Mouse (Mus musculus) stomach, postnatal 0 days (tissue): ENCODE measurements at regions not wholly inside any gene's neighbourhood (a gene's known extent, or its start where the extent isn't known, plus 50 kb on each side); places are given as distances from the start of the nearest gene placed in this dataset.

Source experiments
- ATAC-seq: fragments of 200-750 bp; cut with Nextera tagmentation; 2 replicates; pipeline ENCODE4 v1.8.0; 2017; ENCODE audit not compliant: low FRiP score, low TSS enrichment
- DNase-seq: peaks from one replicate; pipeline ENCODE4 v3.0.0-alpha.2; 2016; ENCODE audit warnings: low spot score
- H3K27ac ChIP-seq: fragments of 300-500 bp; sonication (generic); replicated peaks from 2 replicates; pipeline ENCODE4 v1.5.1; 2014; ENCODE audit warnings: mild to moderate bottlenecking, control low read depth
- H3K27me3 ChIP-seq: fragments of 300-500 bp; sonication (generic); 2 replicates; pipeline ENCODE4 v1.6.1; 2014; ENCODE audit warnings: low read length; ENCODE audit not compliant: control insufficient read depth, insufficient read depth
- H3K36me3 ChIP-seq: fragments of 300-500 bp; sonication (generic); 2 replicates; pipeline ENCODE4 v1.6.1; 2014; ENCODE audit warnings: low read length, mixed read lengths; ENCODE audit not compliant: control insufficient read depth, insufficient read depth
- H3K4me1 ChIP-seq: fragments of 300-500 bp; sonication (generic); replicated peaks from 2 replicates; pipeline ENCODE4 v1.6.1; 2014; ENCODE audit warnings: antibody characterized with exemption; ENCODE audit not compliant: control insufficient read depth, insufficient read depth
- H3K4me2 ChIP-seq: fragments of 300-500 bp; sonication (generic); replicated peaks from 2 replicates; pipeline ENCODE4 v1.6.1; 2014; ENCODE audit warnings: low read depth, mild to moderate bottlenecking, control low read depth, moderate library complexity
- H3K4me3 ChIP-seq: fragments of 300-500 bp; sonication (generic); 2 replicates; pipeline ENCODE4 v1.5.1; 2014; ENCODE audit warnings: low read depth, low read length, control low read depth
- H3K9ac ChIP-seq: fragments of 300-500 bp; sonication (generic); 2 replicates; pipeline ENCODE4 v1.6.1; 2014; ENCODE audit warnings: mild to moderate bottlenecking, low read length, control low read depth, mixed read lengths
- H3K9me3 ChIP-seq: fragments of 300-500 bp; sonication (generic); 2 replicates; pipeline ENCODE4 v1.6.1; 2016; ENCODE audit warnings: low read length; ENCODE audit not compliant: control insufficient read depth
- CTCF ChIP-seq: IDR thresholded peaks from 2 replicates; pipeline ENCODE4 v1.5.1; 2016; ENCODE audit warnings: antibody characterized with exemption, low read depth, mild to moderate bottlenecking, moderate library complexity
- EP300 ChIP-seq: optimal IDR thresholded peaks from 2 replicates; pipeline ENCODE3; 2016; ENCODE audit warnings: antibody characterized with exemption
- WGBS: fragments of 180-500 bp; shearing (Covaris S2); extraction: QIAGEN DNeasy Blood & Tissue Kit; methylation state at CpG from one replicate; pipeline ENCODE4 v1.1.7; 2014; 5-methylcytosine and 5-hydroxymethylcytosine counted together

DNA sequence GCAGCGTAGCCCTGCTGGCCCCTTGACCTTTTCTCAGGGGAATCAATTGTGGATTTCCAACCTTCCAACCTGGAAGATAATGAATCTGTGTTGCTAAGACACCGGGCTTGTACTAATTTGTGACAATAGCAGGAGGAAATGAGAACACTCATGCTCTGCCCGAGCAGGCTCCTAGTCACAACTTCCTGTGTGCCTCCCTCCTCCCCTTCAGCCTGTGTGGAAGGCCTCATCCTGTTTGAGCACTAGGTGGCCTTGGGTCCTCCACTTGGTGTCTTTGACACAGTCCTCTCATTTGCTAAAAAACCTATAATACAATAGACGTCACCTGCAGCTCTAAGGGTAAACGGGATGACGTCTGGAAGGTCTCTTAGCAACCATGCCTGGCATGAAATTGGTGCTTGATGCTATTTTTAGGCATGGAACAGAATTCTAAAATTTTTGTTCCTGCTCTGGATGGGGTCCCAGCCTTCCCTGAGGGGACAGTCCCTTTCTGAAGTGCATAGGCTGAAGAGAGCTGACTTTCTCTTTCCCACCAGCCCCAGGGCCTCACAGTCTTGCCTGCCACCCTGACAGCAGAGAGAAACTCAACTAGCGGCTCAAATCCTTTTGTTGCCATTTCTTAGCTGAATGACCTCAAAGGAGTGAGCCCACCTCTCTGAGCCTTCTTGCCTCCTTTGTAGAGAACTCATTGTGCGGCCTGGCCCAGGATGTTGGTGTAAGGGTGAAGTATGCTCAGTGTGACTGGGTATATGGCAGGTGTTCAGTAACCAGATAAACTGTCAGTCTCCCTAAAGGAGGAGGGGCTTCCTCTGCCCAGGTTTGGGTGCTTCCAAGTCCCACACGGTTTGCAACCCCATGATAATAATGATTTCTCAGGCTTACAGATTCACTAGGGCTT lies 88.4 kb upstream of the Bod1 start:
- no peak for DNase-seq
- TF ChIP-seq CTCF (no peak), EP300 (no peak)
- ATAC-seq: 0 out of 2 replicates have a peak, but pooled peaks have one; percentile 44
- WGBS: 61% methylated on average over 9 of the region's 9 CpGs
- Histone ChIP-seq H3K4me3 (no peak overlapping the region), H3K9ac (no peak overlapping the region), H3K4me2 (no peak overlapping the region), H3K27ac (no peak overlapping the region), H3K4me1 (no peaks in the 10 kb centered on the region), H3K27me3 (no peaks in the 10 kb centered on the region), H3K36me3 (no peaks in the 10 kb centered on the region), H3K9me3 (no peaks in the 10 kb centered on the region)

DNA sequence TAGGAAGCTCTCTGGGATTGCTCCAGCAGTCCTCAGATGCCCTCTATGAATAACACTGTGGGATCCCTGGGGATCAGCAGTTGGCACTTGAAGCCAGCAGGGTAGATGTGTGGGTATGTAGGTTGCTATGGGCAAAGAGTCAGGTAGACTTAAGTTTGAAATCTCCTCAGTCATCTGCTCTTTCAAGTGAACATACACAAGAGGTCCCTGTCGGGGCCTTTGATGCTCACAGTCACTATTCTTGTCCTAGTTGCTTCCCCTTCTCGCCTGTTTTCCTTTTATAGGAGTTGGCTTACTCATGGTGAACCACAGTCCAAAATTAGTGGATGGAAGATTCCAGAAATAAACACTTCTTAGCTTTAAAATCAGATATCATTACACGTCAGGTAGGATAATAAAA lies 92.2 kb upstream of the Bod1 start:
- H3K27ac ChIP-seq: no peak overlapping the region
- DNase-seq (no peak), ATAC-seq (no peak)
- no peaks in the 10 kb centered on the region for H3K4me1 ChIP-seq
- H3K9ac ChIP-seq: no peak overlapping the region
- 76% methylated on average over 3 of the region's 3 CpGs for WGBS
- H3K36me3 ChIP-seq: no peaks in the 10 kb centered on the region
- H3K4me2 ChIP-seq: no peak overlapping the region
- no peaks in the 10 kb centered on the region for H3K9me3 ChIP-seq
- no peak overlapping the region for H3K4me3 ChIP-seq
- H3K27me3 ChIP-seq: no peaks in the 10 kb centered on the region
- no peak for TF ChIP-seq EP300
- TF ChIP-seq CTCF: no peak

GRCm38 (mm10) chr11:31766296-31766695 lies 94.6 kb upstream of the Bod1 start:
- 83% methylated on average over 5 of the region's 5 CpGs for WGBS
- no peak for DNase-seq

GRCm38 (mm10) chr11:31767727-31768495 lies 96.2 kb upstream of the Bod1 start:
- Histone ChIP-seq H3K9ac (no peak overlapping the region), H3K9me3 (no peaks in the 10 kb centered on the region), H3K4me2 (no peak overlapping the region), H3K4me3 (no peak overlapping the region), H3K27me3 (no peaks in the 10 kb centered on the region), H3K27ac (no peak overlapping the region), H3K36me3 (no peaks in the 10 kb centered on the region), H3K4me1 (no peaks in the 10 kb centered on the region)
- 65% methylated on average over 10 of the region's 10 CpGs for WGBS
- DNase-seq: no peak
- no peak for TF ChIP-seq CTCF
- no peak for TF ChIP-seq EP300
- ATAC-seq: no peak

More at GRCm38 (mm10) chr11:31766296-31766695, 94.6 kb upstream of the Bod1 start:
- no peak overlapping the region for H3K9ac ChIP-seq
- H3K4me3 ChIP-seq: no peak overlapping the region
- H3K9me3 ChIP-seq: no peaks in the 10 kb centered on the region
- no peak for TF ChIP-seq EP300
- no peak for TF ChIP-seq CTCF
- no peak overlapping the region for H3K4me2 ChIP-seq
- no peaks in the 10 kb centered on the region for H3K27me3 ChIP-seq
- no peak overlapping the region for H3K27ac ChIP-seq
- no peak for ATAC-seq
- H3K4me1 ChIP-seq: no peaks in the 10 kb centered on the region
- no peaks in the 10 kb centered on the region for H3K36me3 ChIP-seq

GRCm38 (mm10) chr11:31769804-31770654 lies 98.3 kb upstream of the Bod1 start:
- TF ChIP-seq EP300: no peak
- no peak for TF ChIP-seq CTCF
- ATAC-seq: 0 out of 2 replicates have a peak, but pooled peaks have one; percentile 12
- H3K4me2 ChIP-seq: no peak overlapping the region
- H3K27me3 ChIP-seq: no peaks in the 10 kb centered on the region
- no peak for DNase-seq
- H3K27ac ChIP-seq: no peak overlapping the region
- 75% methylated on average over 4 of the region's 4 CpGs for WGBS
- H3K4me1 ChIP-seq: no peaks in the 10 kb centered on the region
- H3K9ac ChIP-seq: no peak overlapping the region
- H3K9me3 ChIP-seq: no peaks in the 10 kb centered on the region
- no peaks in the 10 kb centered on the region for H3K36me3 ChIP-seq
- no peak overlapping the region for H3K4me3 ChIP-seq
